Mouse (Mus musculus) MEL (cell line): ENCODE measurements around the gene Fgfr2. TPM values are rescaled to one million over a fixed set of nuclear protein-coding genes. Genes with fewer than 3 reads are reported as not detected.

Experiments used
- DNase-seq: peaks from one replicate; pipeline ENCODE4 v3.0.0; 2011; ENCODE audit warnings: low read depth, low spot score
- H3K27ac ChIP-seq: 2 replicates; pipeline ENCODE4 v1.5.1; 2012; ENCODE audit warnings: low read depth, mild to moderate bottlenecking, control low read depth, low read length, moderate library complexity; ENCODE audit not compliant: control insufficient read depth
- H3K27me3 ChIP-seq, 2 experiments: fragments of 150-350 bp in 1 of 2; sonication (generic) in 1 of 2; 2 replicates each; pipeline ENCODE4 v1.6.1; 2012; ENCODE audit warnings: low read length in 2 of 2, mild to moderate bottlenecking in 2 of 2, improper control_type of control experiment in 1 of 2, moderate library complexity in 1 of 2; ENCODE audit not compliant: insufficient read depth in 2 of 2, control insufficient read depth in 1 of 2
- H3K36me3 ChIP-seq, 2 experiments: 2 replicates each; pipeline ENCODE4 v1.6.1; 2012 to 2014; ENCODE audit warnings: low read length in 2 of 2, improper control_type of control experiment in 1 of 2, inconsistent platforms in 1 of 2, mild to moderate bottlenecking in 1 of 2; ENCODE audit not compliant: insufficient read depth in 2 of 2, control insufficient read depth in 1 of 2
- H3K4me1 ChIP-seq, 2 experiments: fragments of 150-350 bp in 1 of 2; sonication (generic) in 1 of 2; 2 replicates each; pipeline ENCODE4 v1.6.1; 2012; ENCODE audit warnings: low read length in 2 of 2, improper control_type of control experiment in 1 of 2, mild to moderate bottlenecking in 1 of 2; ENCODE audit not compliant: insufficient read depth in 2 of 2, control insufficient read depth in 1 of 2
- H3K4me3 ChIP-seq, 2 experiments: fragments of 150-350 bp in 1 of 2; sonication (generic) in 1 of 2; 2 replicates each; pipeline ENCODE4 v1.5.1; 2012; ENCODE audit warnings: low read depth in 2 of 2, low read length in 2 of 2, mild to moderate bottlenecking in 2 of 2, moderate library complexity in 2 of 2, control low read depth in 1 of 2, improper control_type of control experiment in 1 of 2; ENCODE audit not compliant: control insufficient read depth in 1 of 2, insufficient read depth in 1 of 2
- H3K79me2 ChIP-seq: 2 replicates; pipeline ENCODE4 v1.6.1; 2012; ENCODE audit warnings: mild to moderate bottlenecking, low read length, moderate library complexity; ENCODE audit not compliant: control insufficient read depth, poor library complexity, insufficient read depth
- H3K9ac ChIP-seq: 2 replicates; pipeline ENCODE4 v1.6.1; 2012; ENCODE audit warnings: low read depth, mild to moderate bottlenecking, control low read depth, low read length, moderate library complexity; ENCODE audit not compliant: control insufficient read depth, poor library complexity, severe bottlenecking
- H3K9me3 ChIP-seq: fragments of 150-350 bp; sonication (generic); replicated peaks from 2 replicates; pipeline ENCODE4 v1.6.1; 2012; ENCODE audit warnings: mild to moderate bottlenecking, low read length, improper control_type of control experiment, moderate library complexity; ENCODE audit not compliant: insufficient read depth
- BHLHE40 ChIP-seq: IDR thresholded peaks from 2 replicates; pipeline ENCODE4 v1.6.1; 2012; ENCODE audit warnings: low read depth, mild to moderate bottlenecking, inconsistent platforms, low read length, improper control_type of control experiment, borderline replicate concordance
- CHD1 ChIP-seq: IDR thresholded peaks from 2 replicates; pipeline ENCODE4 v1.6.1; 2012; ENCODE audit warnings: low read depth, mild to moderate bottlenecking, inconsistent platforms, low read length, improper control_type of control experiment
- CHD2 ChIP-seq: IDR thresholded peaks from 2 replicates; pipeline ENCODE4 v1.6.1; 2011; ENCODE audit warnings: low read length, improper control_type of control experiment
- CTCF ChIP-seq, 3 experiments: IDR thresholded peaks in 2 of 3; conservative IDR thresholded peaks in 1 of 3; 2 replicates each; pipeline ENCODE4 v1.5.1; 2011 to 2012; ENCODE audit warnings: low read length in 3 of 3, low read depth in 2 of 3, mild to moderate bottlenecking in 2 of 3, improper control_type of control experiment in 1 of 3, inconsistent platforms in 1 of 3, mixed read lengths in 1 of 3, moderate library complexity in 1 of 3; ENCODE audit not compliant: control insufficient read depth in 1 of 3, insufficient read depth in 1 of 3, poor library complexity in 1 of 3, severe bottlenecking in 1 of 3
- E2F4 ChIP-seq: IDR thresholded peaks from 2 replicates; pipeline ENCODE4 v1.6.1; 2011; ENCODE audit warnings: low read depth, low read length, improper control_type of control experiment, borderline replicate concordance
- ETS1 ChIP-seq: IDR thresholded peaks from 2 replicates; pipeline ENCODE4 v1.6.1; 2012; ENCODE audit warnings: low read depth, mild to moderate bottlenecking, inconsistent platforms, low read length, improper control_type of control experiment, moderate library complexity
- GABPA ChIP-seq: IDR thresholded peaks from 2 replicates; pipeline ENCODE4 v1.6.1; 2012; ENCODE audit warnings: low read depth, mild to moderate bottlenecking, inconsistent platforms, low read length, improper control_type of control experiment, moderate library complexity
- GATA1 ChIP-seq: IDR thresholded peaks from 2 replicates; pipeline ENCODE4 v1.6.1; 2011; ENCODE audit warnings: low read depth, low read length, improper control_type of control experiment
- JUND ChIP-seq: IDR thresholded peaks from 2 replicates; pipeline ENCODE4 v1.6.1; 2011; ENCODE audit warnings: low read depth, mild to moderate bottlenecking, improper control_type of control experiment, low read length
- MAFK ChIP-seq: IDR thresholded peaks from 2 replicates; pipeline ENCODE4 v1.6.1; 2011; ENCODE audit warnings: low read depth, mild to moderate bottlenecking, low read length, improper control_type of control experiment, borderline replicate concordance
- MAX ChIP-seq: IDR thresholded peaks from 2 replicates; pipeline ENCODE4 v1.6.1; 2011; ENCODE audit warnings: low read length, improper control_type of control experiment
- MAZ ChIP-seq: IDR thresholded peaks from 2 replicates; pipeline ENCODE4 v1.6.1; 2012; ENCODE audit warnings: low read depth, mild to moderate bottlenecking, inconsistent platforms, low read length, improper control_type of control experiment
- MEF2A ChIP-seq: IDR thresholded peaks from 2 replicates; pipeline ENCODE4 v1.6.1; 2014; ENCODE audit warnings: low read depth, mild to moderate bottlenecking, inconsistent platforms, low read length, improper control_type of control experiment; ENCODE audit not compliant: poor library complexity, insufficient replicate concordance, severe bottlenecking; ENCODE audit errors: extremely low read depth
- MXI1 ChIP-seq: IDR thresholded peaks from 2 replicates; pipeline ENCODE4 v1.6.1; 2011; ENCODE audit warnings: mild to moderate bottlenecking, low read depth, low read length, improper control_type of control experiment
- MYC ChIP-seq: IDR thresholded peaks from 2 replicates; pipeline ENCODE4 v1.6.1; 2011; ENCODE audit warnings: low read depth, mild to moderate bottlenecking, low read length, improper control_type of control experiment, moderate library complexity
- NELFE ChIP-seq: IDR thresholded peaks from 2 replicates; pipeline ENCODE4 v1.6.1; 2011; ENCODE audit warnings: low read depth, low read length, improper control_type of control experiment
- NRF1 ChIP-seq: IDR thresholded peaks from 2 replicates; pipeline ENCODE4 v1.6.1; 2014; ENCODE audit warnings: low read depth, mild to moderate bottlenecking, inconsistent platforms, low read length, improper control_type of control experiment, moderate library complexity; ENCODE audit not compliant: poor library complexity, insufficient read depth, severe bottlenecking
- POLR2A ChIP-seq, 2 experiments: IDR thresholded peaks; 2 replicates each; pipeline ENCODE4 v1.6.1; 2011 to 2012; ENCODE audit warnings: low read length in 2 of 2, mild to moderate bottlenecking in 2 of 2, control low read depth in 1 of 2, improper control_type of control experiment in 1 of 2, low read depth in 1 of 2, moderate library complexity in 1 of 2; ENCODE audit not compliant: control insufficient read depth in 1 of 2, insufficient read depth in 1 of 2, poor library complexity in 1 of 2
- POLR2AphosphoS5 ChIP-seq: IDR thresholded peaks from 2 replicates; pipeline ENCODE4 v1.6.1; 2012; ENCODE audit warnings: low read depth, borderline replicate concordance, mild to moderate bottlenecking, inconsistent platforms, low read length, moderate library complexity, mixed read lengths
- RAD21 ChIP-seq: IDR thresholded peaks from 2 replicates; pipeline ENCODE4 v1.6.1; 2011; ENCODE audit warnings: mild to moderate bottlenecking, low read depth, low read length, improper control_type of control experiment
- RCOR1 ChIP-seq: IDR thresholded peaks from 2 replicates; pipeline ENCODE4 v1.6.1; 2012; ENCODE audit warnings: low read depth, mild to moderate bottlenecking, inconsistent platforms, low read length, improper control_type of control experiment
- SIN3A ChIP-seq: IDR thresholded peaks from 2 replicates; pipeline ENCODE4 v1.6.1; 2012; ENCODE audit warnings: low read length, improper control_type of control experiment, inconsistent platforms
- TAL1 ChIP-seq: IDR thresholded peaks from 2 replicates; pipeline ENCODE4 v1.6.1; 2012; ENCODE audit warnings: mild to moderate bottlenecking, inconsistent platforms, low read length, moderate library complexity, mixed read lengths
- TBP ChIP-seq: IDR thresholded peaks from 2 replicates; pipeline ENCODE4 v1.8.0; 2011; ENCODE audit warnings: low read depth, low read length, improper control_type of control experiment
- TCF12 ChIP-seq: IDR thresholded peaks from 2 replicates; pipeline ENCODE4 v1.6.1; 2014; ENCODE audit warnings: low read depth, mild to moderate bottlenecking, inconsistent platforms, low read length, improper control_type of control experiment, moderate library complexity
- UBTF ChIP-seq: IDR thresholded peaks from 2 replicates; pipeline ENCODE4 v1.6.1; 2012; ENCODE audit warnings: low read depth, mild to moderate bottlenecking, inconsistent platforms, low read length, improper control_type of control experiment, moderate library complexity, borderline replicate concordance; ENCODE audit not compliant: insufficient read depth
- USF2 ChIP-seq, 2 experiments: IDR thresholded peaks; 2 replicates each; pipeline ENCODE4 v1.6.1; 2011 to 2012; ENCODE audit warnings: improper control_type of control experiment in 2 of 2, low read length in 2 of 2, borderline replicate concordance in 1 of 2, inconsistent platforms in 1 of 2, low read depth in 1 of 2, mild to moderate bottlenecking in 1 of 2; ENCODE audit not compliant: insufficient read depth in 1 of 2
- ZKSCAN1 ChIP-seq: IDR thresholded peaks from 2 replicates; pipeline ENCODE4 v1.6.1; 2012; ENCODE audit warnings: low read depth, mild to moderate bottlenecking, inconsistent platforms, low read length, improper control_type of control experiment, moderate library complexity
- ZMIZ1 ChIP-seq: IDR thresholded peaks from 2 replicates; pipeline ENCODE4 v1.6.1; 2012; ENCODE audit warnings: low read depth, mild to moderate bottlenecking, inconsistent platforms, low read length, improper control_type of control experiment, moderate library complexity
- ZNF384 ChIP-seq: IDR thresholded peaks from 2 replicates; pipeline ENCODE4 v1.6.1; 2012; ENCODE audit warnings: low read depth, mild to moderate bottlenecking, inconsistent platforms, low read length, improper control_type of control experiment
- polyA plus RNA-seq, 2 experiments: library from polyadenylated mRNA; stranded (reverse) in 1 of 2; unstranded in 1 of 2; fragments of >175 nt in 1 of 2; fragments of >200 nt in 1 of 2; gene quantifications; 2 replicates each; pipeline versions ENCODE4 v1.2.1 to v1.2.4; 2012; ENCODE audit warnings: low replicate concordance in 2 of 2, low read depth in 1 of 2; ENCODE audit not compliant: insufficient read length in 2 of 2, insufficient read depth in 1 of 2, missing spikeins in 1 of 2
- total RNA-seq: library from RNA; depleted of rRNA; stranded (reverse); fragments of 300-350 nt; gene quantifications from 2 replicates; pipeline ENCODE4 v1.2.3, GENCODE M21; 2012

The Fgfr2 gene
- total and polyA plus RNA-seq, 3 experiments: not detected

DNA sequence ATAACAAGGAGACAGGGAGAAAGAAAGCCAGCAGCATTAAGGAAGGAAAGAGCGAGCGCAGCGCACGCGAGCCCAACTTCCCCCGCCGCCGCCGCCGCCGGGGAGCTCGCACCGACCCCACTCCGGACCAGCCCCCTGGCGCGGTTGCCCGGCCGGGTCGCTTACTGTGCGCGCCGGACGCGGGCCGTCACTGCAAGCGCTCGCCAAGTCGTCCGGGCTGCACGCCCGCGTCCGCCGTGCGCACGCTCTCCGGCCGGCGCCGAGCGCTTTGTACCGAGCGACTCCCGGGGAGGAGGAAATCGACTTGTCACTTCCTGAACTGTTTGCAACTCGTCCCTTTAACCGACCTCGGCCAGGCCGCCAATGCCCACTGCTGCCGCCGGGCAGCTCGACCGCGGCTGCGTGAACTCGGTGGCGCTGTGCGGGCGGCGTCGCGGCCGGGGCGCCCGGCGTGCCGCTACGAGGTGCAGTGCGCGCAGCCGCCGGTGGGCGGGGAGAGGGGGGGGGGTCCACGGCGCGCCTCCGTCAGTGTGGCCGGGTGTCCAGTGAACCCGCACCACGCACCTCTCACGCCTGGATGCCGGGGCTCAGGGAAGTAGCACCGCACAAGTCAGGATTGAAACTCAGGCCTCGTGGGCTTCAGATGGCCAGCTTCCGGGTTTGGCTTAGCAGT, 309.6 kb downstream of the Fgfr2 start, which contains the start of gene Fam53b (continued):
- no peak for TF ChIP-seq MEF2A
- peak; percentile 56; the same call in 1 of the 2 replicates for TF ChIP-seq NRF1
- TF ChIP-seq JUND: no peak
- no peak for TF ChIP-seq TAL1
- peak; percentile 21; the same call in 1 of the 2 replicates for TF ChIP-seq ZMIZ1
- TF ChIP-seq, all 39 proteins: peak for 11

DNA sequence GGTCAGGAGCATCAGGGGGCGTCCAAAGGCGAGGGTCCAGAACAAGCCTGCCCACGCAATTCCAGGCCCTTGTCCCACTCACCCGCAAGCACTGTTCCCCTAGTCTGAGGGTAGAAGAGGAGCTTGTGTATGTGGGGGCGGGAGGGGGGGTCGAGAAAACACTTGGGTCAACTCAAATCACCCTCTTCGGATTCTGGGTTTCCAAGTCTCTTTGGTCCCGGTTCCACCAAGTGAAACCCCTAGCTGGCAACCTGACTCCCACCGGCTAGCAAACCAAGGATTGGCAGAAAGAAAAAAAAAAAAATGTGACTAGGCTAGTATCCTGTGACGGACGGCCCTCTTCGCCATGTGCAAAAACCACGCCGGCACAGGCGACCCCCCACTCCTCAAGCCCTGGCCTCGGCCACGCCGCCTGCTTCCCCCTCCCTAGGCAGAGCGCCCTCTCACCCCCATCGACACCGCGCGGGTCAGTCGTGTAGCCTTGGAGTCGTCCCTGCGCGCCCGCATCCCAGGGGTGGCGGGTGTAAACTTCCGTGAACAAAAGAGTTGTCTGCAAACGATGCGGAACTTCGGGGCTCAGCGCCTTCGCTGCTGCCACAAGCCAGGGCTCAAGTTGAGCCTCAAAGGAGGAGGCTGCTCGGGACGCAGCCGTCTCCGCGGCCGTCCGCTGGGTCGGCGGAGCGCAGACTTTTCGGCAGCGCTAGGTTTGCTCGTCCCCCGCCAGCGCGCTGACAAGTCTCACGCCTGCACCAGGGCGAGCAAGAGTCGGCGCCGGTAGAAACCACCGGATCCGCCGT, 310.3 kb downstream of the Fgfr2 start:
- Histone ChIP-seq H3K4me1 (peaks cover 2 to 5% of the 10 kb centered on the region in 2 experiments; a peak in 3 of 4 replicates), H3K27ac (peak overlapping the region; percentile 89), H3K36me3 (peaks cover 0 to 6% of the 10 kb centered on the region in 2 experiments; a peak in 2 of 4 replicates), H3K9me3 (no peaks in the 10 kb centered on the region), H3K4me3 (peak overlapping the region; percentile 74 to 91), H3K9ac (peak overlapping the region; percentile 82), H3K27me3 (no peaks in the 10 kb centered on the region), H3K79me2 (peaks cover 42% of the 10 kb centered on the region)
- DNase-seq: peak; percentile 86
- TF ChIP-seq RAD21 (no peak), SIN3A (0 out of 2 replicates have a peak, but pooled peaks have one; percentile 5), CHD1 (peak; percentile 2; the same call in 1 of the 2 replicates), MXI1 (peak; percentile 67), POLR2AphosphoS5 (no peak), BHLHE40 (no peak), NELFE (no peak; the same call in 1 of the 2 replicates), UBTF (peak; percentile 42; the same call in 1 of the 2 replicates), JUND (no peak), TBP (0 out of 2 replicates have a peak, but pooled peaks have one; percentile 18), MAZ (0 out of 2 replicates have a peak, but pooled peaks have one; percentile 33), CHD2 (no peak), CTCF (IDR thresholded peaks at IDR 0.05 in 2 of 3, conservative IDR thresholded peaks at IDR 0.05 in 1 of 3; ENCODE audit: control insufficient read depth in 1 of 3, insufficient read depth in 1 of 3, low read depth in 2 of 3, low read length in 3 of 3, poor library complexity in 1 of 3, severe bottlenecking in 1 of 3) (no peak), ETS1 (no peak), GABPA (no peak), TAL1 (no peak), ZKSCAN1 (no peak), POLR2A (IDR thresholded peaks at IDR 0.05; ENCODE audit: control insufficient read depth in 1 of 2, insufficient read depth in 1 of 2, low read depth in 1 of 2, low read length in 2 of 2, poor library complexity in 1 of 2) (peak; percentile 34 to 52; a peak in 2 of 4 replicates), TCF12 (no peak), GATA1 (no peak), MAX (peak; percentile 66; the same call in 1 of the 2 replicates), E2F4 (no peak), RCOR1 (no peak), MYC (peak; percentile 58; the same call in 1 of the 2 replicates), MAFK (no peak), USF2 (IDR thresholded peaks at IDR 0.05; ENCODE audit: borderline replicate concordance in 1 of 2, insufficient read depth in 1 of 2, low read depth in 1 of 2, low read length in 2 of 2) (no peak), NRF1 (no peak), MEF2A (no peak), ZNF384 (peak; percentile 74)
